Mouse (Mus musculus) heart, embryonic 11.5 days (tissue): ENCODE results near the gene Tceal8. TPM values are rescaled to one million over a fixed set of nuclear protein-coding genes. Genes with fewer than 3 reads are reported as not detected.

Source experiments
- ATAC-seq: fragments of 200-750 bp; cut with Nextera tagmentation; replicated peaks from 2 replicates; pipeline ENCODE4 v1.8.0; 2017; ENCODE audit warnings: moderate library complexity; ENCODE audit not compliant: insufficient number of reproducible peaks, low FRiP score, low TSS enrichment
- H3K27ac ChIP-seq: fragments of 300-500 bp; sonication (generic); 2 replicates; pipeline ENCODE4 v1.5.1; 2014; ENCODE audit warnings: mild to moderate bottlenecking, low read depth, low read length
- H3K27me3 ChIP-seq: fragments of 300-500 bp; sonication (generic); 2 replicates; pipeline ENCODE4 v1.6.1; 2014; ENCODE audit warnings: mild to moderate bottlenecking, low read length, mixed read lengths; ENCODE audit not compliant: control insufficient read depth, insufficient read depth
- H3K36me3 ChIP-seq: fragments of 300-500 bp; sonication (generic); 2 replicates; pipeline ENCODE4 v1.6.1; 2014; ENCODE audit warnings: mild to moderate bottlenecking, low read length, moderate library complexity, mixed read lengths; ENCODE audit not compliant: control insufficient read depth, insufficient read depth
- H3K4me1 ChIP-seq: fragments of 300-500 bp; sonication (generic); 2 replicates; pipeline ENCODE4 v1.6.1; 2014; ENCODE audit warnings: low read length; ENCODE audit not compliant: control insufficient read depth, insufficient read depth
- H3K4me2 ChIP-seq: fragments of 300-500 bp; sonication (generic); 2 replicates; pipeline ENCODE4 v1.6.1; 2014; ENCODE audit warnings: mild to moderate bottlenecking, moderate library complexity
- H3K4me3 ChIP-seq: fragments of 300-500 bp; sonication (generic); 2 replicates; pipeline ENCODE4 v1.5.1; 2014; ENCODE audit warnings: low read depth, low read length
- H3K9ac ChIP-seq: fragments of 300-500 bp; sonication (generic); 2 replicates; pipeline ENCODE4 v1.6.1; 2014; ENCODE audit warnings: mild to moderate bottlenecking, low read depth, low read length, moderate library complexity
- H3K9me3 ChIP-seq: fragments of 300-500 bp; sonication (generic); replicated peaks from 2 replicates; pipeline ENCODE4 v1.6.1; 2016; ENCODE audit warnings: low read length; ENCODE audit not compliant: control insufficient read depth
- WGBS: fragments of 180-500 bp; shearing (Covaris S2); extraction: QIAGEN DNeasy Blood & Tissue Kit; methylation state at CpG from one replicate; pipeline ENCODE4 v1.1.7; 2014; ENCODE audit not compliant: insufficient replicate concordance; 5-methylcytosine and 5-hydroxymethylcytosine counted together
- polyA plus RNA-seq: library from polyadenylated mRNA; unstranded; fragments of >200 nt; fragmentation: Nextera tagmentation; extraction: Ambion mirVana; gene quantifications from 2 replicates; pipeline ENCODE4 v1.2.1, GENCODE M21; 2014

Gene Tceal8
- polyA plus RNA-seq, 1 experiment from 2014 or later, result 281 TPM

DNA sequence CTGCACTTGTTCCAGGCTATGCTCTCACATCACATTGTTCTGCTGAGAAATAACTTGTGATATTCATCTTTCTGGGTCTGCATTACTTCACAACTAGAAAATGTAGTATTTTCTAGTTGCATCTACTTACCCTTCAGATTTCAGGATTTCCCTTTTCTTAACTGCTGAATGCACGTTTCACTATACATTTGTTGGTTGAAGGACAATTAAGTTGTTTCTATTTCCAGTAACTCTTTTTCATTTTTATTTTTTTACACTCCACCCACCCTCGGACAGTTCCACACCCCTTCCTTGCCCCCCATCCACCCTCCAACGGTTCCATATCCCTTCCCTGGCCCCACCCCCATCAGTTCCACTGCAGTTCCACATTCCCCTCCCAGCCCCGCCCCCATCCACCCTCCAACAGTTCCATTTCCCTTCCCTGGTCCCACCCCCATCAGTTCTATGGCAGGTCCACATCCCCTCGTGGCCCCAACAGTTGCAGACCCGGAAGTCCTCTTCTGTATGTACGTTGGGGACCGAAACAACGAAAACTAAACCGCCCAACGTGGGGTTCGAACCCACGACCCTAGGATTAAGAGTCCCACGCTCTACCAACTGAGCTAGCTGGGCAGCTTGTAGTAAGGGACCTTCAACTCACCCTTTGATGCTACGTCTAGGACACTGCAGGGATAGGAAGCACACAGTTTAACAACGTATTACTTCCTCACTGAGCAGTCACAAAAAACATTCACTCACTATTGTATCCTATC lies 23.2 kb upstream of the Tceal8 start:
- H3K9me3 ChIP-seq, result no peaks in the 10 kb centered on the region
- WGBS, result 76% methylated on average over 16 of the region's 16 CpGs
- H3K4me3 ChIP-seq, result no peak overlapping the region
- no peaks in the 10 kb centered on the region for H3K36me3 ChIP-seq
- H3K4me2 ChIP-seq, result no peak overlapping the region
- no peaks in the 10 kb centered on the region for H3K4me1 ChIP-seq
- H3K9ac ChIP-seq, result no peak overlapping the region
- no peaks in the 10 kb centered on the region for H3K27me3 ChIP-seq
- no peak overlapping the region for H3K27ac ChIP-seq
- ATAC-seq, result no peak

DNA sequence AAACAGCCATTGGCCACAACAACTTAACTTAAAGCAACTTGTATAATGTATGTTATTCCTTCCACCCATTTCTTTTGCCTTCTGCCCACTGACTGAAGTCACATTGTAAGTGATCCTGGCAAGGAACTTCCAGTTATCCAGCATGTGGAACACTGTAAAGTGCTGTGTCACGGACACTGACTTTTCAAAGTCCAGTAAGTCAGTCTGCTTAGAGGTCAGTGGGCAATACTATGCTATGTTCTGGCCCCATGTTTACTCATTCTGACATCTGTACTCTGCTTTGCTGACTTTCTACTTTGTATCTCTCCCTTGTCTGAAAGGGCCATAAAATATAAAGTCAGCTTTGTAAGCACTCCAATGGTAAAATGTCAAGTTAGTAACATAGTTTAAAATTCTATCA lies 11.0 kb upstream of the Tceal8 start:
- no peak overlapping the region for H3K9ac ChIP-seq
- H3K4me3 ChIP-seq, result no peak overlapping the region
- 74% methylated on average over 1 of the region's 1 CpGs for WGBS
- H3K27ac ChIP-seq, result no peak overlapping the region
- H3K36me3 ChIP-seq, result no peaks in the 10 kb centered on the region
- no peaks in the 10 kb centered on the region for H3K9me3 ChIP-seq
- H3K4me1 ChIP-seq, result no peaks in the 10 kb centered on the region
- no peaks in the 10 kb centered on the region for H3K27me3 ChIP-seq
- no peak overlapping the region for H3K4me2 ChIP-seq
- no peak for ATAC-seq

DNA sequence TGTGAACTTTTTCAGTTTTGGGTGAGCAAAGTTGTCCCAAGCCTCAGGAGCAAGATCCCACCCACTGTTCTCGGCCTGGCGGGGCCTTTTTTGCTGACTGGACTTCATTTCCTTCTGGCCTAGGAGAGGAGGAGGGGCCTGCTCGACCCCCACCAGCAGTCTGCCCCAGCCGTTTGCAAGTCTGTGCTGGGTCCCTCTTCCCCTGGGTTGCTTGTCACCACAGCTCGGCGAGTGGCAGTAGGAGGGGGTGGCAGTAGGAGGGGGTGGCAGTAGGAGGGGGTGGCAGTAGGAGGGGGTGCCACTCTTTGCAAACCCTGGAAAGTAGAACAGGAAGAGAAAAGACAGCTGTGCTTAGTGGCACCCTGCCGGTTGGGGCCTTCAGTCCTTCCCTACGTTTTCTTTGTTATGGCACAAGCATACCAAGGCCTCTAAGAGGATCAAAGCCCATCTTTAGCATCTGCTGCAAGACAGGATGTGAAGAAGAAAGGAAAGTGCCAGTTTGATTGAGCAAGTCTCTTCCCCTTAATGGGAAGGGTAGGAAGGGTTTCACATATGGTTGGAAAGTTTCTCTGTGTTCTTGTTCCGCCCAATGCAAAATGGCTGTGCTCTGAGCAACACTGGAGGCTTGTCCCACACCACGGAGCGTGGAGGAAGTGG lies 8.9 kb upstream of the Tceal8 start:
- Histone ChIP-seq H3K4me3 (no peak overlapping the region), H3K27ac (peak overlapping the region; percentile 41; the same call in 1 of the 2 replicates), H3K9me3 (no peaks in the 10 kb centered on the region), H3K4me1 (no peaks in the 10 kb centered on the region), H3K36me3 (no peaks in the 10 kb centered on the region), H3K4me2 (no peak overlapping the region), H3K9ac (0 out of 2 replicates have a peak overlapping the region, but pooled peaks have one; percentile 16), H3K27me3 (no peaks in the 10 kb centered on the region)
- 28% methylated on average over 11 of the region's 11 CpGs for WGBS
- no peak for ATAC-seq

DNA sequence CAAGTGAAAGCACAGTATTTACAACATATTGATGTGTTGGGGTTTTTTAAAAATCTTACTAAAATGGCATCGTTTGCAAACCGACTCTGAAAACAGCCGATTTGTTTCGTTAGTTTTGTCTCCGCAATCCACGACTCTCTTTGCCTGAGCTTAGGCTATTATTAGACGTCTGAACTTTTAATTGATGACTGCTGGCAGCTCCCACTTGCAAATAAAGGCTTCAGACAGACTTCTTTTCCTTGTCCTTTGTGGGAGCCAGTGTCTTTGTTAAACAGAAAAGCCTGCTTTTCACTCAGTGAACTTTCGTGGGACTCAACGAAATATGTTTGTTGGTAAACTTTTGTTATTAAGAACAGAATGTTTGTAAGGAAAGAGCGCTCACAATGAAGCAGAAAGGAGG lies 644 bp upstream of the Tceal8 start:
- peak overlapping the region; percentile 43; the same call in 1 of the 2 replicates for H3K9ac ChIP-seq
- no peaks in the 10 kb centered on the region for H3K9me3 ChIP-seq
- 31% methylated on average over 10 of the region's 10 CpGs for WGBS

DNA sequence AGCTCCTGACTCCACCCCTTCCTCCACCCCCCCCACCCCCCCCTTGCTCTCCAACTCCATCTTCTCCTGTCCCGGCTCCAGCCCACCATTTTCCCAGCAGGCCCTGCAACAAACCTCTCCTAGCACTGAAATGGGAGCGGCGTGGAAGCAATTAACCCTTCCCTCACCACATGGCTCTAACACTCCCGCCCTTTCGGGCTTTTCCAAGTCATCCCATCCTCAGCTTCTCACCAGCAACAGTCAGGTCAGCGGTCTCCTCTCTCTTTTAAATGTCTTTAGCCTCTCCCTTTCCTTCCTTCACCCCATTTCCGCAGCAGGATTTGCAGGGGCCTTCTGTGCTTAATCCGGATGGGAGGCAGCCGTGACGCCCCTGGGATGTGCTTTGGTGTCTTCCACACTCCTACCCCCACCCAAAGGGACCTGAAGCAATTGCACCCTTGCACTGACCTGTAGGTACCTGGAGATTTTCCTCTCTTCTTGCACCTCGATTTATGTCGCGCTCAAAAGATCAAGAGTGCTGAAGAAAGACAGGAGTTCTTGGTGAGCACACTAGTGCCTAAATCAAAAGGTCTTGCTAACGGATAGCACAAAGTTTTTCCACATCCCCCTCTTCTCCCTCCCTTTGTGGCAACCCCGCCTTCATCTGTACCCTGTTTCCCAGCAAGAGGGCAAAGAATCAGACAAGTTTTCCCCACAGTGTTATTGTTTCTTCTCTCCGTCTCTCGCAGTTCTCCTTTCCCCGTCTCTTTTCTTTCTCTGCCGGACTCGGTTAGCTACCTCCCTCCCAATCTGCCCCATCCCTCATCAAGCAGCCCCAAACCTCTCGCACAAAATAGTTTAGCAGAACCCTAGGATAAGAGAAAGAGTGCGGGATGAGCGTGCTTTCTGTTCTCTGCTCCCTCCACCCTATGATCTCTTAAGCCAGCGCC lies 689 bp downstream of the Tceal8 start:
- Histone ChIP-seq H3K36me3 (no peaks in the 10 kb centered on the region), H3K4me2 (peak overlapping the region; percentile 68), H3K4me1 (no peaks in the 10 kb centered on the region), H3K4me3 (peak overlapping the region; percentile 63), H3K27me3 (no peaks in the 10 kb centered on the region), H3K27ac (peak overlapping the region; percentile 92), H3K9ac (peak overlapping the region; percentile 90), H3K9me3 (no peaks in the 10 kb centered on the region)
- peak; percentile 59 for ATAC-seq
- WGBS, result 20% methylated on average over 24 of the region's 24 CpGs

More for the DNA sequence above, 644 bp upstream of the Tceal8 start:
- peak overlapping the region; percentile 36 for H3K4me2 ChIP-seq
- peak overlapping the region; percentile 63 for H3K4me3 ChIP-seq
- ATAC-seq, result no peak
- H3K4me1 ChIP-seq, result no peaks in the 10 kb centered on the region
- H3K36me3 ChIP-seq, result no peaks in the 10 kb centered on the region
- peak overlapping the region; percentile 48 for H3K27ac ChIP-seq
- H3K27me3 ChIP-seq, result no peaks in the 10 kb centered on the region

DNA sequence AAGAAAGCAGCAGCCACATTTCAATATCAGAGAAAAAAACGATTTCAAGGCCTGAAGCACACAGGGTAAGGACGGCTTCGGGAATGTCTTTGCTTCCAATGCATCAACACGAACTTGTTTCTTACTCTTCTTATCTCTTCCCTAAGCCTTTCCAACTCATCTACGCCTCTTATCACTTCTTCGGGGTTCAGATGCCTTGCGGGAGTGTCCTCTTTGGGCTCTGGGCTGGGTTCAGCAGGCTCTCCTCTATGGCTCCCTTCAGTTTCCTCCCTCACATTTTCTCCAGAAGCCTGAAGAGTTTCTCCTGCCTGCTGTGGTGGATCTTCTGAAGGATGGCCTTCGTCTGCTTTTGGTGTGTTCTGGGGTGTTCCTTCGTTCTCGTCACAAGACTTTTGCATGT lies 1.5 kb downstream of the Tceal8 start:
- Histone ChIP-seq H3K4me3 (peak overlapping the region; percentile 63), H3K9me3 (no peaks in the 10 kb centered on the region), H3K27ac (peak overlapping the region; percentile 29; the same call in 1 of the 2 replicates), H3K27me3 (no peaks in the 10 kb centered on the region), H3K4me2 (peak overlapping the region; percentile 68), H3K4me1 (no peaks in the 10 kb centered on the region), H3K36me3 (no peaks in the 10 kb centered on the region), H3K9ac (0 out of 2 replicates have a peak overlapping the region, but pooled peaks have one; percentile 46)
- WGBS, result 38% methylated on average over 10 of the region's 10 CpGs
- 0 out of 2 replicates have a peak, but pooled peaks have one; percentile 8 for ATAC-seq

DNA sequence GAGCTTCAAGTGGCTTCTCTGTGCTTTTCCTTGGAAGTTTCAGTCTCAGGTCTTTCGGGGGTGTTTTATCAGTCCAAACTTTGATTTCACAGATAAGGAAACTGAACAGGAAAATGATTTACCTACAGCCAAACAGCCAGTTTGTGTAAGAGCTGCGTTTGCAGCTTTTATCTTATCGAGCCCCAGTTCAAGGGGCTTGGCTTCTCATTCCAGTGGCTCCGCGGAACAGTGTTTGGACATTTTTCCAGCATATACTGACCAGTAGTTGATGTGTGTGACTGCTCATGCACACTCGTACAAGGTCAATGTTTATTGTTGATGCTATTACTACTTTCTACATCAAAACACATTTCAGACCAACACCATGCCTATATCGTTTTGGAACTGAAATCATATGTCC lies 27.9 kb downstream of the Tceal8 start:
- Histone ChIP-seq H3K4me1 (no peaks in the 10 kb centered on the region), H3K4me2 (peak overlapping the region; percentile 45), H3K27me3 (no peaks in the 10 kb centered on the region), H3K9me3 (no peaks in the 10 kb centered on the region), H3K27ac (peak overlapping the region; percentile 81), H3K9ac (no peak overlapping the region), H3K36me3 (no peaks in the 10 kb centered on the region), H3K4me3 (no peak overlapping the region)
- 39% methylated on average over 7 of the region's 7 CpGs for WGBS
- ATAC-seq, result no peak

DNA sequence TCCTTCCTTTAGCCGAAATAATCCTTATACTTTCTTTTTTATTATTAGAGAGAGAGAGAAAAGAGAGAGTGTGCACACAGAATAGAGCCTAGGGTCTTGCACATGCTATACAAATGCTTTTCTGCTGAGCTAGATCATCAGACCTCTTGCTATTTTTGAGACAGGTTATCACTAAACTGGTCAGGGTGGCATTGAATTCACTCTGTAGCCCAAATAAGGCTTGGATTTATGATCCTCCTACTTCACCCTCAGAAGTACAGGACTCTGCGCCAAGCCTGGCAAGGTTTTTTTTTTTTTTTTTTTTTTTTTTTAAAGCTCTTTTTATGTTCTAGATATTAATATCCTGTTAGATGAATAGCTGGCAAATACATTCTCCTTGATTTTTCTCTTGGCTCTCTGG lies 28.4 kb downstream of the Tceal8 start:
- WGBS, result 45% methylated on average over 2 of the region's 2 CpGs
- Histone ChIP-seq H3K9ac (no peak overlapping the region), H3K27ac (peak overlapping the region; percentile 81), H3K36me3 (no peaks in the 10 kb centered on the region), H3K4me1 (no peaks in the 10 kb centered on the region), H3K4me2 (peak overlapping the region; percentile 45), H3K9me3 (no peaks in the 10 kb centered on the region), H3K4me3 (no peak overlapping the region), H3K27me3 (no peaks in the 10 kb centered on the region)
- no peak for ATAC-seq
